Mouse (Mus musculus) erythroid progenitor cell, adult 5-6 weeks (primary cell): Measurements from ENCODE around the gene Gdf15. TPM values are rescaled to one million over a fixed set of nuclear protein-coding genes. Genes with fewer than 3 reads are reported as not detected.

Source experiments
- ATAC-seq: replicated peaks from 2 replicates; pipeline ENCODE4 v1.8.0; 2016; ENCODE audit warnings: moderate number of reproducible peaks, mild to moderate bottlenecking, moderate TSS enrichment, inconsistent platforms; ENCODE audit not compliant: poor library complexity, low FRiP score, severe bottlenecking
- total RNA-seq, 2 experiments: library from RNA; stranded (forward) in 1 of 2; stranded (reverse) in 1 of 2; fragments of 150-400 nt in 1 of 2; fragments of 186-747, 209-891 nt in 1 of 2; gene quantifications; 2 replicates each; pipeline versions ENCODE4 v1.2.3 to v1.2.4; 2015 to 2017; ENCODE audit warnings: low replicate concordance in 2 of 2

Gdf15 gene
- total RNA-seq (2015; ENCODE audit: low replicate concordance) = not detected in 2 replicates
- not detected in 2 replicates for total RNA-seq (2017; ENCODE audit: low replicate concordance)

- ATAC-seq = no peak
These were observed at the start of gene Gdf15 for GRCm38 (mm10) chr8:70632346-70632892. Gdf15 (minus strand) TSS chr8:70632456.

- ATAC-seq = no peak
These were observed 49.2 kb upstream of the Gdf15 start for GRCm38 (mm10) chr8:70681410-70681809.

GRCm38 (mm10) chr8:70680039-70680438 lies 47.8 kb upstream of the Gdf15 start:
- ATAC-seq = no peak

- no peak for ATAC-seq
These were observed 47.1 kb upstream of the Gdf15 start for GRCm38 (mm10) chr8:70679404-70679803.

GRCm38 (mm10) chr8:70678679-70679078 lies 46.4 kb upstream of the Gdf15 start:
- no peak for ATAC-seq

- ATAC-seq = peak; percentile 17; the same call in 1 of the 2 replicates
These were observed 45.3 kb upstream of the Gdf15 start for GRCm38 (mm10) chr8:70677451-70678080.

- no peak for ATAC-seq
These were observed 43.1 kb upstream of the Gdf15 start for GRCm38 (mm10) chr8:70675336-70675735.

- ATAC-seq = peak; percentile 48
These were observed 42.5 kb upstream of the Gdf15 start for GRCm38 (mm10) chr8:70674716-70675115.

- no peak for ATAC-seq
These were observed 41.9 kb upstream of the Gdf15 start for GRCm38 (mm10) chr8:70674109-70674508.

GRCm38 (mm10) chr8:70673079-70673856 lies 41.0 kb upstream of the Gdf15 start, which contains the start of gene Lsm4:
Lsm4 (plus strand) TSS chr8:70673248.
- peak; percentile 85 for ATAC-seq

- ATAC-seq = no peak
These were observed 40.2 kb upstream of the Gdf15 start for GRCm38 (mm10) chr8:70672325-70673078.

- ATAC-seq = no peak
These were observed 39.5 kb upstream of the Gdf15 start for GRCm38 (mm10) chr8:70671615-70672324.

- peak; percentile 76 for ATAC-seq
These were observed 34.8 kb upstream of the Gdf15 start for GRCm38 (mm10) chr8:70667071-70667470.

GRCm38 (mm10) chr8:70665599-70665998 lies 33.3 kb upstream of the Gdf15 start:
- ATAC-seq = no peak

GRCm38 (mm10) chr8:70664631-70665030 lies 32.4 kb upstream of the Gdf15 start:
- no peak for ATAC-seq

GRCm38 (mm10) chr8:70663691-70664090 lies 31.4 kb upstream of the Gdf15 start:
- no peak for ATAC-seq

GRCm38 (mm10) chr8:70660273-70660725 lies 28.0 kb upstream of the Gdf15 start, which contains the start of gene Pgpep1:
Pgpep1 (minus strand) TSS chr8:70660388.
- no peak for ATAC-seq

GRCm38 (mm10) chr8:70659604-70660272 lies 27.5 kb upstream of the Gdf15 start:
- ATAC-seq = peak; percentile 71
